Mouse (Mus musculus) frontal cortex, postnatal 25 days (tissue): ENCODE data around the gene Ier5.

Experiments used
- DNase-seq, 2 experiments: peaks; one replicate each; pipeline ENCODE4 v3.0.0; 2022; ENCODE audit warnings: low spot score in 2 of 2

Ier5 gene

GRCm38 (mm10) chr1:155099280-155099848 lies at the start of gene Ier5:
TSS of gene Ier5 (minus strand) at chr1:155099636.
- DNase-seq, result peak; percentile 97 to 98

GRCm38 (mm10) chr1:155147228-155147627 lies 47.8 kb upstream of the Ier5 start:
- DNase-seq, result no peak

- DNase-seq, result no peak
These were observed 47.1 kb upstream of the Ier5 start, which contains the start of gene Mr1 for GRCm38 (mm10) chr1:155146572-155146980. TSS of gene Mr1 (minus strand) at chr1:155146814.

- no peak for DNase-seq
These were observed 46.2 kb upstream of the Ier5 start for GRCm38 (mm10) chr1:155145620-155146019.

GRCm38 (mm10) chr1:155140076-155140475 lies 40.6 kb upstream of the Ier5 start:
- peak in 1 of 2 experiments; percentile 45 for DNase-seq

- no peak for DNase-seq
These were observed 39.4 kb upstream of the Ier5 start for GRCm38 (mm10) chr1:155138795-155139194.

GRCm38 (mm10) chr1:155134866-155135265 lies 35.4 kb upstream of the Ier5 start:
- no peak for DNase-seq

- DNase-seq, result no peak
These were observed 28.0 kb upstream of the Ier5 start for GRCm38 (mm10) chr1:155127429-155127934.

GRCm38 (mm10) chr1:155126716-155127115 lies 27.3 kb upstream of the Ier5 start:
- no peak for DNase-seq

- no peak for DNase-seq
These were observed 25.0 kb upstream of the Ier5 start for GRCm38 (mm10) chr1:155124397-155124796.

GRCm38 (mm10) chr1:155121977-155122939 lies 22.8 kb upstream of the Ier5 start:
- no peak for DNase-seq

- DNase-seq, result no peak
These were observed 20.3 kb upstream of the Ier5 start for GRCm38 (mm10) chr1:155119719-155120118.

GRCm38 (mm10) chr1:155113946-155114345 lies 14.5 kb upstream of the Ier5 start:
- no peak for DNase-seq

GRCm38 (mm10) chr1:155112875-155113274 lies 13.4 kb upstream of the Ier5 start:
- DNase-seq, result no peak

GRCm38 (mm10) chr1:155112118-155112517 lies 12.7 kb upstream of the Ier5 start:
- no peak for DNase-seq

- DNase-seq, result no peak
These were observed 12.1 kb upstream of the Ier5 start for GRCm38 (mm10) chr1:155111491-155111890.

GRCm38 (mm10) chr1:155109387-155110350 lies 10.2 kb upstream of the Ier5 start:
- no peak for DNase-seq

GRCm38 (mm10) chr1:155108412-155108811 lies 9.0 kb upstream of the Ier5 start:
- DNase-seq, result no peak

GRCm38 (mm10) chr1:155107843-155108242 lies 8.4 kb upstream of the Ier5 start:
- DNase-seq, result no peak

- no peak for DNase-seq
These were observed 6.9 kb upstream of the Ier5 start for GRCm38 (mm10) chr1:155106310-155106709.

GRCm38 (mm10) chr1:155103991-155104390 lies 4.6 kb upstream of the Ier5 start:
- no peak for DNase-seq

- no peak for DNase-seq
These were observed 3.2 kb upstream of the Ier5 start for GRCm38 (mm10) chr1:155102631-155103030.
